Mouse (Mus musculus) liver, embryonic 14.5 days (tissue): Measurements from ENCODE around the gene Vsig1.

Source experiments
- CTCF ChIP-seq: IDR thresholded peaks from 2 replicates; pipeline ENCODE4 v1.5.1; 2016; ENCODE audit warnings: antibody characterized with exemption, low read depth, control low read depth
- EP300 ChIP-seq: IDR thresholded peaks from 2 replicates; pipeline ENCODE4 v1.6.1; 2016; ENCODE audit warnings: antibody characterized with exemption, low read depth

- TF ChIP-seq CTCF (no peak), EP300 (no peak)
These were observed 28.9 kb downstream of the Vsig1 start for GRCm38 (mm10) chrX:140936271-140936670.
